Mouse (Mus musculus): Measurements from ENCODE around the gene Srsf4. TPM values are rescaled to one million over a fixed set of nuclear protein-coding genes. Genes with fewer than 3 reads are reported as not detected.

Gene Srsf4
- total RNA-seq, 2 experiments from 2014 or later, result 31.2 to 32.9 TPM

DNA sequence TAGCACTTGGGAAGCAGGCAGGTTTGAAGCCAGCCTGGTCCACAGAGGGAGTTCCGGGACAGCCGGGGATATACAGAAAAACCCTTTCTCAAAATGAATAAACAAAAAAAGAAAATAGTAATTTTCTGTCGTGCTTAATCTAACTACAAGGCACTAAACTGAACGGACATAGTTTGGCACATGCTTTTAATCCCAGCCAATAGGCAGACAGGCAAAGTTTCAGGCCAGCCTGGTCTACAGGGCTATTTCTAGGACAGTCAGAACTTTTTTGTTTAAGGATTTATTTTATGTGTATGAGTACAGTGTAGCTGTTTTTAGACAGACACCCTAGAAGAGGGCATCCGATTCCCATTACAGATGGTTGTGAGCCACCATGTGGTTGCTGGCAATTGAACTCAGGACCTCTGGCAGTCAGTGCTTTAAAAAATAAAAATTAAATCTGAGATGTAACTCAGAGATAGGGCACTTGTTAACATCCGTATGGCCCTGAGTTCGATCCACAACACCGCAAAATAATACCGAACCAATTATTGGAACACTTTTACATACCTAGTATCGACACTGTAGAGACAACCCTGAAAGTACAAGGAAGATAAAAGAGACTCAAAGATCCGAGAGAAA, 635 bp upstream of the Srsf4 start:
- no peak for DNase-seq

DNA sequence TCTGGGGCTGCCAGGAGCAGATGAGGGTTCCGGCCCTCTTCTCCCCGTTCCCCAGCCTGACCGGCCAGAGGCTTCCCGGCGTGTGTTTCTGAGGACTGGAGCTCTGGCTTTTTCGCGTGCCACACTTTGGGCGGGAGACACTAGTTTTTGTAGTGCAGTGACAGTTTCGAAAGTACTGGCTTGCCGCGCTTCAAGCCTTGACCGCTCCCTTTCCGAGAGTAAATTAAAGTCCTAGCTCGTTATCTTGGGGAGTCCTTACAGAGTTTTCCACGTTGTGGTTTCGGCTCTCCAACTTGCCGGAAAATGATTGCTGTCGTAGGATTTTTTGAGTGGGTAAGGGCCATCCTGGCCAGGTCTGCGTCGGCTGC, 736 bp downstream of the Srsf4 start:
- no peak for DNase-seq

DNA sequence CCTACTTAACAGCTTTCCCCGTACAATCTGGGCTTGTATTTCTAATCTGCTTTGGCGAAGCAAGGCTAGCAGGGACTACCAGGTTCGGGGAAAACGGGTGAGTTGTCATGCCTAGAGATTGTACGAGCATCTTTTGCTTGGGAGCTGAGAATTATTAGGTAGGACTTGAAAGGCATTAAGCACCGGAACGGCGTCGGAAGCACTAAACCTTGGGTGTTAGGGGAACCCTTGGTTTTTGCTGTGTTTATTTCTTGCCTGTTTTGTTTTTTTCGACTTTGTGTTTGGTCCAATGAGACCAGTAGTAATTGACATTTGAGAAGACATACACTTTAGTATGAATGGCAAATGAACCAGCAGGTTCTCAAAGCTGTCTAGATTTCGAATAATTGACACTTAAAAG, 1.1 kb downstream of the Srsf4 start:
- DNase-seq, result no peak

DNA sequence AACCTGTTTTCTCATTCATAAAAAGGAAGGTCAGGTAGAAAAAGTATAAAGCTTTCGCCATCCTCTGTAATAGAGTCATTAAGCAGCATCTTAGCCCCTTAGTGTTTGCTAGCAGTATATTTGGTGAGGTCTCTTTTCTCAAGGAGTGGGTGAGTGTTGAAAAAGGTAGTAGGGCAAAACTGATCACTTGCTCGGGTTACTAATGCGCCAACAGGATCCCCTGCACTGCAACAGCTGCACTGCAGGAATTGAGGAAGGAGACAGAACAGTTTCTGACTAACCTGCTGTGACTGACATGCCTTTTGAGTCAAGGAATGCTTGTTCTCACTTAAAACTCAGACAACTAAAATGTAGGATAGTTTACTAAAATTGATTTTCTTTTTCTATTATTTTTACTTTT, 1.8 kb downstream of the Srsf4 start:
- no peak for DNase-seq

DNA sequence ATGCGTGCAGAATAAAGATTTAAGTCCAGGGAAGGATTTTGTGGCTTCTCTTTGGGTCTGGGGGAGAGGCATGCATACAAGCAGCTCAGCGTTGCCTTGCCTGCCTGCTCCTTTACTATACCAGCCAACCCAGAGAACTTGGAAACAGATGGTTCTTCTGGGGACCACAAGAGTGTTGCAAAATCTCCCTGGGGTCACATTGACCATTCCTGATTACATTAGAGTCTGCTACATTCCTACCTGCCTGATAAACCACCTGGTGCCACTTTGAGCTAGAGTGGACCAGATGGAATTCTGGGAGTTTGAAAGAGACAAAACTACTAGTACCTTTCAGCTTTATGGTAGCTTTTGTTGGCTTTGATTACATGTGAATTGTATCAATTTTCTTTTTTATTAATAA, 3.4 kb downstream of the Srsf4 start:
- no peak for DNase-seq

DNA sequence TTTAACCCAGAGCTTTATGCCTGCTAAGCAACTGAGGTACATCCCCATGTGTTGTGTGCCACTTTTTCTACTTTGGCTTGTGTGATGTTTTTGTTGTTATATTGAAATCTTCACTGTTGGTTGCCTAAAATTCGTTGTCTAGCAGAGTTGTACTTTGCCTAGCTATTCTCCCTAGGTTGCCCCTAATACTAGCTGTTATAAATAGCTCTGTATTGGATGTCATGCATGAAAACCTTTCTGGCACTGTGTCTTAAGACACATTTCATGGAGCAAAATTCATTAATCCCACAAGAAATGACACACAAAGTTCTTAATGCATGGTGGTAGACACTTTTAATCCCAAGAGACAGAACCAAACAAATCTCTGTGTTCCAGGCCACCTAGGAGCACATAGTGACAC, 6.3 kb downstream of the Srsf4 start:
- no peak for DNase-seq

DNA sequence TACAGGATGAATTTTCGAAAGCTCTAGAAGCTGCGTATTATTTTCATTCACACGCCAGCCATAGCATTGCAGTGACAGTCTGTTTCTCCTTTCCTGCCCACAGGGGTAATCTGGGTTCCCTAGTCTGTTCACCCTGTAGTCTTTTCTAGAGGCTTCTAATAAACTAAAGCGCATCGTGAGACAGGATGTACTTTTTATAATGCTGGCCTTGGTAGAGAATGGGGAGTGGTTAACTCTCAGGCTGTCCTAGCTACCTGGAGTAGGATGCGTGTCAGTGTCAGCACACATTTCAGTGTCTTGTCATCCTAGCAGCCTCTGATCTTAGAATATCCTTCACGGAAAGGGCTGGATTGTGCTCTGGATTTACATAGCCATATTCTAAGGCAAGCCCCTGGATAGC, 7.9 kb downstream of the Srsf4 start:
- no peak for DNase-seq

DNA sequence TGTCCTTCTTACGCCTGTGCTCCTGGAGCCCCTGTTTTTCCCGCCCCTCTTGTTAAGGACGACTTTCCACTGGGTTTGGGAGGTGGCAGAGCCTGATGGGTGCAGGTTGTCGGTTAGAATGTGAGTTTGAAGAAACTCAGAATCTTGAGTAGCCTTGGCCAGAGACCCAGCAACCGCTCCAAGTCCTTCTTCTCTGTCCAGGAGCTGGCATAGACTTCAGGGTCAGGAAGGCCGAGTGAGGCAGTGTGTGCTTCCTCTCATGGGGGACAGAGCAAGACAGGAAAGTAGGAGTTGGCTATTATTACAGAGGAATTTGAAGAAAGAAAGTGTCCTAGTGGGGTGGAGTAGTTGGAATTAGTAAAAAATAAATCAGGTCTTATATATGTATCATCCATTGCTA, 10.2 kb downstream of the Srsf4 start:
- peak; percentile 33 to 35 for DNase-seq

DNA sequence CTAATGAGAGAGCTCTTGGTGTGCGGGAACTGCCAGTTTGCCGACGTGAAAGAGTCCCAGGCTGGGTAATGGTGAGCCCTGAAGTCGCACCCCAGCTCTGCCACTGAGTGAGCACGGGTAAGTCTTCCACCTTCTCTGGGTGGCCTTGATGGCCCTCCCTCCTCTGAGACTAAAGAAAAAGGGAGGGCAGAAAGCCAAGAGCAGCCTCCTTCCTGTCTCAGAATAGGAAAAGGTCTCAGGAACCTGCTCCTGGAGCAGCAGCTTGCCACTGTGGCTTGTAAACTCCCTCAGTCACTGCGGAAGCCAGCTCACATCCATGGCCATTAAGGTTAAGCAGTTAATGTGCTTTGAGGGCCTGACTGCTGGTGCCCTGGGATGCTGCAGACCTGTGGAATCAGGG, 12.0 kb downstream of the Srsf4 start:
- peak; percentile 34 to 54 for DNase-seq

DNA sequence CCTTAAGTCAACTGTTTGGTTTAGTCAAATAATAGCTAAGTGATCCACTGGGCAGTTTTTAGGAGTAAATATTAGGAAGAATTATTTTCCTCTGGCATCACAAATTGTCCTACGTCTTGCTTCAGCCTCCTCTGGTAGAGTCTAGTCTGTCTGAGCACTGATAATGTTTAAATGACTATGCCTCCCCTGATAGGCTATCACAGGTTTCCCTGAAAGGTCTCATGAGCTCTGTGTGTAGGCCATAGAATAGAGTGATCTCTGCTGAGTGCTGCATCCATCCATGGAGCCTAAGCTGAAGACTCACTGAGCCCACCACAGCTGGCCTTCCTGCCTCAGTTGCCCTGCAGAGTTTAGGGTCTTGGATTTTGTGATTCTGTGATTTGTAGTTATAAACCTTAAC, 15.1 kb downstream of the Srsf4 start:
- DNase-seq, result no peak

DNA sequence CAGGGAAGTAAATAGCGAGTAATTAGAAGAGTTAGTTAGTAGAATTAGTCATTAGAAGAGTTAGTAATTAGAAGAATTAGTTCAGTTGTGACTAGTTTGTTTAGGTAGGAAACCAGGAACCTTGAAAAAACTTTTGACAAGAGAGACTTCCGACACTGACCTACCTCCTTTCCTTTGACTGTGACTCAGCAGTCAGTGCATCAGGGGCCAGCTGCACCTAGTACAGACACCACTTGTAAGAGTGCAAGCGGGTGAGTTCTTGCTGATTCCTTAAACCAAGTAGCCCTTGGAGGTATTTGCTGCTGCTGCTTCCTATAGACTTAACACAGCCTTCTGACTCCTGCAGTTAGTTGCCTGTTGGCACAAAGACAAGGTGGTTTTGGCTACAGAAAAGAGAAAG, 17.3 kb downstream of the Srsf4 start:
- DNase-seq, result no peak

DNA sequence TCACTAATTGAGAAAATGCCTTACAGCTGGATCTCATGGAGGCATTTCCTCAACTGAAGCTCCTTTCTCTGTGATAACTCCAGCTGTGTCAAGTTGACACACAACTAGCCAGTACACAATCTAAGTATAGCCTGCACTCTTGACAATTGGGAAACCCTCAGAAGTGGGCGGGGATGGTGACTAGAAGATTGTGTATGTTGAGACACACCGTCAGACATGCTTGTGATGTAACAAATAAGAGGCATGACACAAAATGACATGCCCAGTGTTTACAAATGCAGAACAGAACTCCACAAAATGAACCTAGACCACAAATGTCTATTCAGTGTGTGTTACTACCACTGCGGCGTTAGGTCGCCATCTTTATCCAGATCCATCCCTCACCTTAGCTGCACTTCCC, 23.7 kb downstream of the Srsf4 start:
- DNase-seq, result no peak

DNA sequence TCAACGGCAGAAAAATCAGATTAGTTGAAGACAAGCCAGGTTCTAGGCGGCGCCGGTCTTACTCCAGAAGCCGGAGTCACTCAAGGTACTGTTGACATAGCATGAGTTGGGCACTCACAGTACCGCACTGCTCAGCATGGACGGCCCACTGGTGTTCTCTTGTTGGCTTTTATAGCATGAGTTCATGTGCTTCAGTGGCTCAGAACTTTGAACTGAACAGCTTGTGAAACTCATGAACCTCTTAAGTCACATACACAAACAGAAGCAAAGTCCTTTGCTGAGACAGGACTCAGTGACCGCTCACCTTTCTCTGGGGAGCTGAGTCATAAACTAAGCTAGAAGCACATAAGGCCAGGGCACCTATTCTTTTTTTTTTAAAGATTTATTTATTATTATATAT, 24.4 kb downstream of the Srsf4 start:
- DNase-seq, result no peak

DNA sequence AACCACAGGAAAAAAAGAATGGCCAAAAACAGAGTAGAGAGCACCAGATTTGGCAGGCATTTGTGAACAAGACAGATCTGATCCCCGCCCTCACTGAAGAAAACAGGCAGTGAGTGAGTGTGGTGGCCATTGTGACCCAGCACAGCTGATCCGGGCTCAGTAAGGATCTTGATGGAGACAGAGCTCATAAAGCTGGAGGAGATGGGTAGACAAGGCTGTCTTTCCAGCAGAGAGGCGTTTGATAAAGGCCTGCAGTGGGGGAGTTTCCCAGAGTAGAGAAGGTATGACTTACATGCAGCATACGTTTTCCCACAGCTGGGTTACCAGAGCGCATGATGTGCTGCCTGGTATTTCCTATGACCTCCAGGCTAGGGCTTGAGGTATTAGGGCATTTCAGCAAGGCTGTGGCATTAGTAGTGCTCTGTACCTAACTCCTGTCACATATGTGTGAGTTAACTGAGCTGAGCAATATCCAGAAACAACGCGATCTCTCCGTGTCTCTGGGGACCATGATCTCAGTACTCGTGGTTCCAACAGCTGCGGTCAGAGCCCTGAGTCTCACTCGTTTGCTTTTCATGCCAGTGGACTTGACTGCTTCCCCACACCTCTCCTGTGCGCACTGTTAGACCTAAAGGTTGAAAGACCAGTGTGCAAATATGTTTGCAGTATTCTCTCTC, 25.2 kb downstream of the Srsf4 start:
- DNase-seq, result peak in 1 of 2 experiments; percentile 58

DNA sequence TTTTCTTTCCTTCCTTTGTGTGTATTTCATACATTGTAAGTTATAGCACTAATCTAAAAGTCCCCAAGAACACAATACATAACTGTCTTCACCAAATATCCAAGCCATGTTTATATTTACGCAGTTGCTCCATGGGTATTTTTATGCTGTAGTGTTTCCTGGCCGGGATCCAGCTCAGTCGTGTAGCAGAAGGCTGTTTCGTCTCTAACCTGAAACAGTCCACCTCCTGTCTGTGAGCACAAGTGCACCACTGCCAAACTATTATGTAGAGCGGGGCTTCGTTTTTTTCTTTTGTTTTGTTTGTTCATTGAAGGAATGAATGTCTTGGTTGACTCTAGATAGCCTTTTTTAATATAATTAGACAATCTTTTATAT, 25.8 kb downstream of the Srsf4 start:
- DNase-seq, result peak in 1 of 2 experiments; percentile 74

DNA sequence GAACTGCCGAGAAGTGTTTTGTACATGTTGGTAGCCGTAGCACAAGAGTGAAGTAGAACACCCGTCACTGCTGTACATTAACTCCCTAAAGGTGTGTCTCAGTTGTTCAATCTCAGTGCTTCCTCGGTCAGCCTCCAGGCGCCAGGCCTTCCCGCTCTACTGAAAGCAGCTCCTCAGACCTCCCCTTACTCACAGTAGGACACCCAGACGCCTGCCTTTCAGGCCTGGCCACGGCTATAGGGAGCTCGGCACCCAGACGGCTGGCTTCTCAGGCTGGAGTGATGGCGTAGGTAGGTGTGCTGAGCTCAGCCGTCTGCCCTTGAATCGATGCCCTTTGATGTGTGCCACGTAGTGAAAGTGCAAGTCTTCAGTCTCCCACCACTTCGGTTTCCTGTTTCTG, 27.7 kb downstream of the Srsf4 start:
- DNase-seq, result no peak

DNA sequence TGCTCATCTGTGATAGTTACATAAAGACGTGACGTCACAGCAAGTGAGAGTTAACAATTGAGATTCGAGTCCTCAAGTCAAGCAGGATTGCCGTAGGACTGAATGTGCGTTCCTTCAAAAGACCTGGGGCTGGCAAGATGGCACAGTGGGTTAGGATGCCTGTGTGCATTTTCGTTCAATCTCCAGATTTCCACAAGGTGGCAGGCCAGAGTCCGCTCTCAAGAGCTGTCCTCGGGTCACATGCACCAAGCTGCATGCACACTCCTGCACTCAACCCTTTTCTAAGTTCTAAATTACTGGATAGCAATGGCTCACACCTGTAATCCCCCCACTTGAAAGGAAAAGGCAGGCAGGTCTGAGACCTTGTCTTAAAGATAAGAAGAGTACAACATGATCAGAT, 31.1 kb downstream of the Srsf4 start:
- no peak for DNase-seq

DNA sequence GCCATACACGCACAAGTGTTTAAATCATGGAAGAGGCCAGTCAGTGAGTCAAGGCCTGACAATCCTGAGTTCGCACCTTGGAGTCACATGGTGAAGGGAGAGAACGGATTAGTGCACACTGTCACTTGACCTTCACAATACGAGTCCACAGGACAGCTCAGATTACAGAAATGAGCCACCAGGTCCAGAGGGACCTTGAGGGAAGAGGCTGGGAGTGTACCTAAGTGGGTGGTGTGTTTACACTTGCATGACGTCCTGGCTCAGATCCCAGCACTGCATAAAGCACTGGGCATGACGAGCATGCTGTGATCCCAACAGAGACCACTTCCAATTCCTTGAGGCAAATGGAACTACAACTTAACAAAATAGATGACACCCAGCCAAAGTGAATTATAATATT, 33.0 kb downstream of the Srsf4 start:
- no peak for DNase-seq

DNA sequence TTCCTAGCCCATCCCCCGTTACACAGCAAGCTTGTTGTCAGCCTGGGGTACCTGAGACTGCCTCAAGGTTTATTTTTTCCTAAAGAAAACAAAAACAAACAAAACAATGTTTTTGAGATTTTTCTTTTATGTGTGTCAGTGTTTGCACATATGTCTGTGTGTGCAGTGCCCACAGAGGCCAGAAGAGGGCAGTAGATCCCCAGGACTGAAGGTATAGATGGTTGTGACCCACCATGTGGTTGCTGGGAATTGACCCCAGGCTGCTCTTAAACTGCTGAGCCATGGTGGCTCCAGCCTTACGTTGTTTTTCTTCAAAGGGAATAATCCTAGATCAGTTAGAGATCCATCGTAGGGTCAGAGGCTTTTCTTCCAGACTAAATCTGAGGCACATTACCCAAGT, 34.5 kb downstream of the Srsf4 start:
- DNase-seq, result no peak

DNA sequence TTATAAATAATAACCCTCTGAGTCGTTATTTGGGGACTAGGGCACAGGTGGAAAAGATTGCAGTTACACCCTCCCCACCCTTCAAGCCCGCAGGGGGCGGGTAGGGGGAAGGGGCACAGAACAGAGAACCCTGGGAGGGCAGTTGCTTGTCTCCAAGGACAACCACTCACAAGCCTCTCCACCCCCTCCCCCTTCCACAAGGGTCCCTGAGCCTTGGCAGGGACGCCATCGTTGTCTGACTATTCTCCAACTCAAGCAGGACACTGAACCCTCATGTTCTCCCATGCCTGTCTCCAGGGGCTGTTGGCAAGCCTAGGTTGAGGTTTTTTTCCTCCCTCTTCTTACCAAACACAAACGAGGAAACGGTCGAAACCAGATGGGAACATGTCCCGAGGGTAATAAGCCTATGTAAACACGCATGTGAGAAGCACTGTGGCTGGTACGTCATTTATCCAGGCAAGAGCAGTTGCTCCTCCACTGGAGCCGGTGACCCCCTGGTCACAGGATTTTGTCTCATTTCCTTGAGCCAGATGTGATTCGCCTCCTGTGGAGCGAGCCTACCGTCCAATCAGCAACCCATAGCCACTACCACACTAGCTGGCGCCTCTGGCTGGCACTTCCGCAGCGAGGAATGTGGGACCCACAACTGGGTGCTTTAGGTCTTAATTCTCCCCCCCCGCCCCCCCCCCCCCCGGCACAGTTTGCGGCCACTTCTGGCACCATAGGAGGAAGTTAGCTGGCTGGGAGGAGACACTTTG, 37.0 kb downstream of the Srsf4 start:
- DNase-seq, result peak; percentile 41 to 54

DNA sequence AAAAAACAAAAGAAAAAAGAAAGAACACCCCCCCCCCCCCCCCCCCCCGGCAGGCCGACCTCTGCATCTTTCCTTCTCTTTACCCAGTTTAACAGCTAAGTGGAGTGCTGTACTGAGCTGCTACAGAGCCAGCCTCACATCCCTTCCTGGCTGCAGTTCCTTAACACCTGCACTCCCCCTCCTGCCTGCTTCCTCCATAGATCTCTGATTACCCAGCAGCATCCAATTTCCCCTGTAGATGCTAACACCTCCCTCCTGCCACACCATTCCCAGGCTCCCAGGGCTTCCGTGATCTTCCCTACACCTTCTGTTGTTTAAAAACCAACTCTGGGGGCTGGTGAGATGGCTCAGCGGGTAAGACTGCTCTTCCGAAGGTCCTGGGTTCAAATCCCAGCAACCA, 38.1 kb downstream of the Srsf4 start:
- DNase-seq, result no peak

DNA sequence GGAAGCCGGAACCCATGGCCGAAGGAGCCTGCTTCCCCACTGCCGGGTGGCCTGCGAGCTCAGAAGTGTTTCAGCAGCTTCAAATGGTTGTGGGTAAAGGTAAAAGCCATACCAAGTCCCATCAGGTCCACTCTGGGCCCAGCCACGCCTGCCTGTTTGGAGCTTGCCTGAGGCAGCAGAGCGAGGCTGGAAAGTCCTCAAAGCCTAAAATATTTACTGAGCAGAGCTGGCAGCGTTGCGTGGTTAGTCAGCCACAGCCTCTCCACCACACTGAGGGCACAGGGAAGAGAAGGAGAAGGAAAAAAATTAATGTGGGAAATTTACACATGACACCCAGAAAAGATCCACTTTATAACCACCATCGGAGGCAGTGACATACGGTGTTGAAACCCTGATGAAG, 40.1 kb downstream of the Srsf4 start:
- DNase-seq, result no peak

DNA sequence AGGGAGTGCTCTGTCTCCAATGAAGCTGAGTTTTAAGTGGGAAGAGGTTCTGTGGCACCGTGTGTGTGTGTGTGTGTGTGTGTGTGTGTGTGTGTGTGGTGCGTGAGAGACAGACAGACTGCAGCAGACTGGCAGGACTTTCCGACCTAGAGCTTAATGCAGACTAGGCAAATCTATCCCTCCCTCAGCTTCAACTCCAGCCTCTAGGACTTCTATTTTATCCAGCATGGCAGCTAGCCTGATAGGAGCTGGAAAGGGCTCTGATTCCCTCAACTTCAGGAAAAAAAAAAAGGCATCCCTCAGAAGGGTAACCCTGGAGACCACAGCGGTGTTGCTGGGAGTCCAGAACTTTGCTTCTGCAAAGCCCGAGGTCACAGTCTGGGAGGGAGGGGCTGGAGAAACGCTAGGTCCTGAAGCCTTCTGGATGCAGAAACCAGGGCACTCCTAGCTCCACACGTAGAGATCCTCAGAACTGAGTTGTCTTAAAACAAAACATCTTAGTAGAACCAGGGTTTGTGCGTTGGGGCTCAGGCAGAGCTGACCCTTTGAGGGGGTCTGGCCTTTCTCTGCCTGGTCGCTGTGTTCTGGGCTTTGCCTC, 40.7 kb downstream of the Srsf4 start:
- DNase-seq, result no peak

Measured in heart, adult 18-20 months (tissue).